Mouse (Mus musculus) splenic B cell, adult 2 months (primary cell): ENCODE measurements at regions not wholly inside any gene's neighbourhood (a gene's known extent, or its start where the extent isn't known, plus 50 kb on each side); places are given as distances from the start of the nearest gene placed in this dataset.

ENCODE experiments used
- DNase-seq: peaks from one replicate; pipeline ENCODE4 v3.0.0-alpha.2; 2011; ENCODE audit warnings: low read depth, low spot score
- H3K27me3 ChIP-seq: 2 replicates; pipeline ENCODE4 v1.6.1; 2012; ENCODE audit warnings: mild to moderate bottlenecking, low read length, moderate library complexity, mixed read lengths; ENCODE audit not compliant: control insufficient read depth, poor library complexity, insufficient read depth, severe bottlenecking
- H3K36me3 ChIP-seq: 2 replicates; pipeline ENCODE4 v1.6.1; 2012; ENCODE audit warnings: mild to moderate bottlenecking, low read length, moderate library complexity, mixed read lengths; ENCODE audit not compliant: control insufficient read depth, poor library complexity, insufficient read depth, severe bottlenecking

DNA sequence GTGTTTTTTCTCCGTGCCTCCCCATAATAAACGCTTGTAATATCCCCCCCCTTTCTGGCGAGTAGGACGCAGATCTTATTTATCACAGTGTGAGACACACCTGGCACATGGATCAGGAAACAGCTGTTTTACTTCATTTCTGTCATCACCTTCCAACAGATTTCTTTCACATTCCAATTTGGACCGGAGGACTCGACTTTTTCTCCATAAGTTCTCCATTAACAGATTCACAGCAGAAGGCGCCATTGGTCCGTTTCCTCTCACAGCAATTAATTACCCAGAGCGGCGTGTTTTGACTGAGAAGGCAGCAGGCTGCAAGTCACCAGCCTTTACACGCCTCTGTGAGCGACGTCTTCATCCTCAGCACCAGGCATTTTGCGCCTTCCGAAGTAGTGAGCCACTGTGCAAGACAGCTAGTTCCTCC lies 258.1 kb upstream of the Nt5e start:
- no peaks in the 10 kb centered on the region for H3K36me3 ChIP-seq

DNA sequence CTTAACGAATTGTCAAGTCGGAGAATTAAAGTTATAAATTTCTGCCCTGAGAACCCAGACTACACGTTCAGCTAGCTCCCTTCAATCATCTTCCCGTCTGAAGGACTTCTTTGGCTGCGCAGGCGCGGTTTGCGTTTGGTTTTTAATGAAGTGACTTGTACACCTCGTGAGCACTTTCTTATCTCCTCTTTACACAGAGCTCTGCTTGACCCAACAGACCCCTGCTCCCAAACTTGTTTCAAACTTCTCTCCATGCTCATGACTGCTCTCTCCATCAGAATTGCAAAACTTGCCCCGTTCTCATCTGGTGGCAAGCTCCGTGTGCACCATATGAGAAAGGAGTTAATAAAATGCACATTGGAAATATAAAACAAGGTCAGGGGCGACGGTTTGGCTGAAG lies 257.2 kb upstream of the Nt5e start:
- no peak for DNase-seq
- no peaks in the 10 kb centered on the region for H3K36me3 ChIP-seq
- H3K27me3 ChIP-seq, result no peaks in the 10 kb centered on the region

More for the DNA sequence above, 258.1 kb upstream of the Nt5e start:
- no peak for DNase-seq
- no peaks in the 10 kb centered on the region for H3K27me3 ChIP-seq

DNA sequence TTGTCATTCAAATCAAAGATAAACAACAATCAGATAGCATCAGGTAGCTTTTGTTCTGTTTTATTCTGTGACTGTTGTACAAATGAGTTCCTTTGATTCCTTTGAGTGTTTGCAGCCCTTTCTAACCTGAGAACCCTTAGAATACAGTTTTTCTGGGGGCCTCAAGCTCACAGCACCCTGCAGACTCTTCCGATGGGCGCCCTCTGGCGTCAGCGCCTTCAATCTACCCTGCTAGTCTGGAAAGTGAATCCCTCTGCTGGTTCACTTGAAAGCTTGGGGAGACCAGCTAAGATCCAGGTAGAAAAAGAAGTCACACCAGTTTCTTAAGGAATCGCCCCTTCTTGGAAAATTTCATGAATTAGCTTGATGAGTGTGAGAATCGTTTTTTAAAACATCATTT lies 253.8 kb upstream of the Nt5e start:
- Histone ChIP-seq H3K36me3 (no peaks in the 10 kb centered on the region), H3K27me3 (no peaks in the 10 kb centered on the region)
- DNase-seq, result no peak

DNA sequence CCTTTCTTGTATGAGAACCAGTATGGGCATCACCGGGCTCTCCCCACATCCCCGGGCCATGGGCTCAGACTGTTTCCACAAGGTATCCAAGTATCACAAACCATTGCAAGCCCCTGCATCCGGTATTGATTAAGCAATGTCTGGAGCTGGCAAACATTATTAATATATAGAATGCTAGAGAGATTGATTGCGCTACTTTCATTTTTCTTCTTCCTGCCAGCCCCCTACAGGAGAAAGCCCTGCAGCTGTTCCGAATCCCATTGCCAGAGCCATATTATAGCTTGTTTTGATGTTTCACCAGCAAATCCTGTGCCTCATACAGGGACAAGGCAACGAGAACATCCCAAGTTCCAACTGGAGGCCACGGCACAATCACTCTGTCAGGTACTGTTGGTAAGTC lies 253.4 kb upstream of the Nt5e start:
- no peaks in the 10 kb centered on the region for H3K36me3 ChIP-seq
- no peaks in the 10 kb centered on the region for H3K27me3 ChIP-seq
- DNase-seq, result no peak

DNA sequence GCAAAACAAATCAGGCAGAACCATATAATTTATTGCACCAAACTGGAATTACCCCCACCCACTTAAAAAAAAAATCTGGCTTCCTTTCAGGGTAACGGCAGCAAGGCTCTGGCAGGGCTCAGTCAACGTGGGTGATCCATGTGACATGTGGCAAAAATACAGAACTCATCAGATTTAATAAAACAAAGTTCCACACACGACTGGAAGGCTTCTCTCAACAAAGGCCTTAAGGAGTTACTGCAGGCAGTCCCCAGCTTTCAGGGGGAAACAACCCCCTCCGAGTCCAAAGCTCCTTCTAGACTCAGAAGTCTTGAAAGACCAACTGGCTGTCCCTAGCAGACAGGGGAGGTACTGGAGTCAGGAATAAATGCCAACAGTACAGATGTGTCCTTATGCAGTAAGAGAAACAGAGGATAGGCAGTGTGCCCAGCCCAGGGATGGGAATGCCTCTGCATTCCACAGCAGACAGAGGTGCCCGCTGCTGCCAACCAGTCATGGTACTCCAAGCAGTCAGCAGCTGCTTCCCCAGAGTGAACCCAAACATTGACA lies 244.0 kb upstream of the Nt5e start:
- Histone ChIP-seq H3K36me3 (no peaks in the 10 kb centered on the region), H3K27me3 (no peaks in the 10 kb centered on the region)
- no peak for DNase-seq

DNA sequence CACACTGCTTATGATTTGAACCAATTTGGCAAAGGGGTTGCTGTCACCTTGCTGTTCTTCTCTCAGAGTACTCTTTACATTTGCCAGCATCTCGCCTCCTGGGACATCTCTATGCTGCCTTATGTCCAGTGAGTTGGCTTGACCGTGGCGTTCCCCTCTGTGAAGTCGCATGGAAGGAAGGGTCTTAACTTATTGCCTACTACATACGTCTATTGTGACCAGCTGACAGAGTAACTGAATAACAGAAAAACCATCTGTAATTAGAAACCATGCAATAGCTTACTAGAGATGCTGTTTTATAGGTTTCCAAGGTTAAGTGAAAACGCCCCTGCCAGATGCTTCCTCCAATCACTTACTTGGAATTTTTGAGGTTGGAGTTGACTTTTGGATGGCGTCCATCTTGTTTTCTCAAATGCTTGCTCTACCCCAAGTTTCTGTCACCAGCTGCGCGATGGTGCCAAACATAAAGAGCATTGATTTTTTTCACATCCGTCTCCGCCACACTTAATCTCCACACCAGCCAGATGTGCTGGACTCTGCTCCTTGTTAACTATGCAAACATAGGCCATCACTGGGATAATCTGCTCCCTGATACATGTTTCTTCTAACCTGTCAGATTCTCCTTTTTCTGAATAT lies 241.7 kb upstream of the Nt5e start:
- Histone ChIP-seq H3K27me3 (no peaks in the 10 kb centered on the region), H3K36me3 (no peaks in the 10 kb centered on the region)
- DNase-seq, result no peak

DNA sequence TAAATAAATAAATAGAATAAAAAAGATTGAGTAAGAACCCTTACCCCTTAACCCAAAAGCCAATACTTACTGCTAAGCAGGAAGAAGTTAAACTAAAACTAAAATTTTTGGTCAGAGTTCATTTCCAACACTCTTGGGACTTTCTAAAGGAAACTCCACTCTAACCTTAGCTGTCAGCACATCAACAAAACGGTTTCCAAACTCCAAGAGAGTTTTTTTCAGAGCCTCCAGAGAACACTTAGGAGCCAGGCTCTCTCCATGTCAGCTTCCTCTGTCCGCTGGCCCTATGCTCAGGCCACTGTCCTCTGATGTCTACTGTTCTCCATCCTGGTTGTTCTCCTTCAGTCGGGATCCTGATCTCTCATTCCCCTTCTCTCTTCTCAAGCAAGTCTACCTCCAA lies 241.1 kb upstream of the Nt5e start:
- H3K27me3 ChIP-seq, result no peaks in the 10 kb centered on the region
- no peaks in the 10 kb centered on the region for H3K36me3 ChIP-seq
- no peak for DNase-seq

DNA sequence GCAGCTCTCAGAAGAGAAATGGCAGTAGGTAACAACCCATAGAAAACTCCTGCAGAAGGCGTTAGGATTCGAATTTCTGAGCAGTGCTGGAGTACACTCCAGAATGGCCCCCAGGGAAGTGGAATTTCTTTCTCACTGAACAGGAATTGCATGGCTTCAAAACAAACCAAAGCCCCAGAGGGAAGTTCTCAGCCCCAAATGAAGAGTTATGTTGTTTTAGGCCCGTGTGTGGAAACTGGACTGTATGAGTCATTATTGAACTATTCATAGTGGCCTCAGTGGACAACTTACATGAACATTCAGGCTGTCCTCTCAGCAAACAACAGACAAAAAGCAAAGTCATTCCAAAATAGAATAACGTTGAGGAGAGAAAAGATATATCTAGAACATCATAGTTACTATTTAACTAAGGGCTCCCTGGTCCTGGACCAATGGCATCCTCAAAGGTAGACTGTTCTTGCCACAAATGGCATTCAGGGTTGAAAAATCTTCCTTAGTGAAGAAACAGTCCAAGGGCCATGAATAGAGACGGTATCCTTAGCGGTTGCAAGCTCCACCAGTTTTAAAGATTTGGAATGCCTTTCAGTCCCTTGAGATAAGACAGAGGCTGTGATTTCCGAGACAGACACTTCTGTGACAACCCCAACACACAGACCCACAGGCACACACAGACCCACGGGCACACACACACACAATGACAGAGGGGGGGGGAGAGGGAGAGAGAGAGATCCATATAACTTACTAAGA lies 235.0 kb upstream of the Nt5e start:
- Histone ChIP-seq H3K36me3 (no peaks in the 10 kb centered on the region), H3K27me3 (no peaks in the 10 kb centered on the region)
- no peak for DNase-seq

DNA sequence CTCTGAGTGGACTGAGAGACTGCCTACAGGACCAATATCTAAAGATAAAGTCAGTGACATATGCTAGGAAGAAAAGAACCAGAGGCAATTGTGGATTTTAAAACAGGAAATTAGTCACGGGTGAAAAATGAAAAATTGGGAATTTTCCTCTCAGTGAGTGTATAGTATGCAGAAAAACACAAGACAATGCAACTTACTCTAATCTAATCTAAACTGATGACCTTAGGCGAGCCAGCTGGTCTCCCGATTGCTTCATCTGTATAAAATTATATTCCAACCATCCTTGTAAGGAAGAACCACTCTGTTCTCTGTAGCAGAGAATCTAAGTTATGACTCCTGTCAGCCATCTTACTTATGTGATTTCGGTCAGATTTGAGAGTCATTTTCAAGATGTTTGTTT lies 234.4 kb upstream of the Nt5e start:
- H3K27me3 ChIP-seq, result no peaks in the 10 kb centered on the region
- no peak for DNase-seq
- no peaks in the 10 kb centered on the region for H3K36me3 ChIP-seq

DNA sequence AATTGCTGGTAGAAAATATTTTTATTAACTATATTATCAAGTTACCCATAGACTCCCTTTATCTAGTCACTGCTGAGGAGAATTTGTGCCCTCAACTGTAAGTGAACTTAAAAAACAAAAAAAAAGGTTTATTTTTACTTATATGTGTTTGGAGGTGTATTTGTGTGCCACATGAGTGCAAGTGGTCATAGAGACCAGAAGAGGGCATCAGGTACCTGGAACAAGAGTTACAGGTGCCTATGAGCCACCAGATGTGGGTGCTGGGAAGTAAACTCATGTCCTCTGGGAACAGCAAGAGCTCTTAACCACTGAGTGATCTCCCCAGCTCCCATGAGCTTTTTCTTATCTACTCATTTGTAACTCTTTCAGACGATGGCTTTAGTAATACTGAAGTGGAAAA lies 213.9 kb upstream of the Nt5e start:
- no peak for DNase-seq
- Histone ChIP-seq H3K36me3 (no peaks in the 10 kb centered on the region), H3K27me3 (no peaks in the 10 kb centered on the region)

DNA sequence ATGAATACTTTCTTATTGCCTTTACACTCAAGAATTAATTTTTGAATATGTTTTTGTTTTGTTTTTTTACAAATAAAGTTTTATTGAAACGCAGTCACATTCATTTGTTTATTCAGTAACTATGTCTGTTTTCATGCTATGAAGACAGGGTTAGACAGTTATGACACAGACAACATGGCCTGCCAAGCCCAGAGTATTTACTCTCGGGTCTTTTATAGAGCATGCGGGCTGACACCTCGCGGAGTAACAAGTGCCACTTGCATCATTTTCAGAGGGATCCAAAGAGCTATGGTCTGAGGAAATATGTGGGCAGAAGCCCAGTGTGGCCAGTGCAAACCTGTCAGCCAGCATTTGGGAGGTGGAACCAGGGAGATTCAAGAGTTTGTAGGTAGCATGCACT lies 206.5 kb upstream of the Nt5e start:
- DNase-seq, result no peak
- Histone ChIP-seq H3K36me3 (no peaks in the 10 kb centered on the region), H3K27me3 (no peaks in the 10 kb centered on the region)

DNA sequence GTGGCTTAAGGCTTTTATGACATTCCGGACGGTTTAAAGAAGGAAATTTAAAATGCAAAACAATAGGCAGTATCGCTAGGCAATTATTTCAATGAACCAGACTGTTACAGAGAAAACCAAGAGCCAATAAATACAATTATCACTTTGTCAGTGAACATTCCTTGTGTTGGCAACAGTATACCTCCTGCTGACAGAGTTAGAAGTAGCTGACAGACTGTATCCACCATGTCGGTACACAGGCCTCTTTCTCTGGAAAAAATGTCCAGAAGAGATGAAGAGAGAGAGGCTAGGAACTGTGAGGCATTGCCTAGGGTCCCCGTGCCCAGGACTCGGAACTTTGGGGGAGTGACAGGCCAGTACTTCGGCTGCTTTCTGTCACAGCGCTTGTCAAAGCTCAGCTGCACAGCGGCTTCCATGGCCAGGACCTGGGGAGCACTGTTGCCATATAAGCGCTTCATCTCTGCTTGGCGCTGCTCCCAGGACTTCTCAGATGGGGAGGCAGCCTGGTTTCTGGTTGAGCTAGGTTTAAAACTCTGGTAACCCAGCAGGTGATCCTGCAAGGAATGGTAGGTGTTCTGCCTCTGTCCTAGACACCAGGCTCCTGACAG lies 205.9 kb upstream of the Nt5e start:
- Histone ChIP-seq H3K36me3 (no peaks in the 10 kb centered on the region), H3K27me3 (no peaks in the 10 kb centered on the region)
- DNase-seq, result no peak

DNA sequence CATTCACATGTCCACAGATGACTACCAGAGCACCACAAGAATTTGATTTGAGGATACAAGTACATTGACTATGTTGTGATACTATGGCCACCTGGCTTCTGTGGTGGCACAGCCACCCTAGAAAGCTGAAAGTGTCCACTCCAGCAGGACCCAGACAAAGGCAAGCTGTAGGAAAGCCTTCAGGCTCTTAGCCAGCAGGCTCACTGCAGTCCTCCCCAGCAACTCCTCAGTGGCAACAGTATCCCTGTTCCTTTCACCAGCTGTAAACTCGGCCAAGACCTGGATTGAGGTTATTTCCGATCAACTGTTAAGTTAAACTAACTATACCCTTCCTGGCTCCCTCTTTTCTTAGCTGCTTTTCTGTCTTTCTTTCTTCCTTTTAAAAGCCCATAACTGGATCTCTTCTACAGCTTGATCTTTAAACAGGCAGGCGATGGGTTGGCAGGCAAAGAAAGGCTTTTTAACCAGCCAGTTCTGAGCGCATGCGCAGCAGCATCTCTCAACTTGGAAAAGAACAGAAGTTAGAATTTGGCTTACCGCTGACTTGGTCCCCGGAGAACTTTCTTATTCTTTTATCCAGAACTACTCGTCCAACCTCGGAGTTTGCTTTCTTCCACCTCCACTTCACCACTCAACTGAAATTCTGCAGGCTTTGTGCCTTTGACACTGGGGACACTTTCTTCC lies 202.5 kb upstream of the Nt5e start:
- DNase-seq, result no peak
- H3K27me3 ChIP-seq, result no peaks in the 10 kb centered on the region
- H3K36me3 ChIP-seq, result no peaks in the 10 kb centered on the region

DNA sequence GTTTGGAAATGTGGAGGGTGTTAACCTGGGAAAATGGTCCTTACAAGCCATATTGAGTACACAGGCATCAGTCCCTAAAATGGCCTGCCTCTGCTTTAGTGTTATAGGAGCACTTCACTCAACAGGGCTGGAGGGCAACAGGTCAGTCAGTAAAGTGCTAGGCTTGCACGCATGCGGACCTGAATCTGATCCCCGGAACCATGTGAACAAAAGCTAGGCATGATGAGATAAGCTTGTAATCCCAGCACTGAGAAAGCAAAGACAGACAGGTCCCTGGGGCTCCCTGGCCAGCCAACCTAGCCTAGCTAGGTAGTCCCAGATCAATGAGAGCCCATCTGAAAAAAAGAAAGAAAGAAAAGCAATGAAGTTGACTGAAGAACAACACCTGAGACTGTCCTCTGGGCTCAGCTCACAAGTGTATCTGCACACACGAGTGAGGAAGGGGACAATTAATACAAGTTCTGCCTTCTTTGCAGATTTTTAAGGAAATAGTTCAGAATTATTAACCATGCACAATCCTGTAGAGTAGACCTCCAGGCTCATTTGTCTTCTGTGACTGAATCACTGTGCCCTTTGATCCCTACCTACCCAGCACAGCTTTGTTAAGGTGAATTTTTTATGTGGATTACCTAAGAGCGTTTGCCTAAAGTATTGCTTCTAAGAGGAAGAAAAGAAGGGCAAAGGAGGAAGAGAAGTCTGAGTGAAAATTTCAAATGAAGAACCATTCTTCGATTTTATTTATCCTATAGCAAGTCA lies 163.8 kb upstream of the Nt5e start:
- no peak for DNase-seq
- no peaks in the 10 kb centered on the region for H3K36me3 ChIP-seq
- no peaks in the 10 kb centered on the region for H3K27me3 ChIP-seq
